In the genomic region with DNA sequence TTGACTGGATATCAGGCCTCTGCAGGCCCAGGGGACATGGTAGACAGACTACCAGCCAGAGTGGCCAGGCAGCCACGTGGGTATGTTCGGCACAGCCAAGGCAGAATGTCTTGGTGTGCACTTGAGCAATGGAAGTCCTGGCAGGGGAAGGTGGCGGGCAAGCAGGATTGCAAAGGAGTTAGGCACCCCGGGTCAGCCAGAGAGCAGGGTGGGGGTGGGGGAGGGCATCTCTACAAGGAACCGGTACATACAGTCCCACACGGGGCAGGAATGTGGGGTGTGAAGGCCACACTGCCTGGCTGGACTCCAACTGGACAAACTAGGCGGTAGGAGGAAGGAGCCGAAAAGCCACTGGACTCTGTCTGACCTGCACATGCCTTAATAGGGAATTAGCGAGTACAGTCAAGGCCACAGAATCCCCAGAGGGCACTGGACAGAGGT, we compare ENCODE assay signal across 15 mouse cellular contexts. TPM values are rescaled to one million over a fixed set of nuclear protein-coding genes. Genes with fewer than 3 reads are reported as not detected.
DNase-seq lines count a peak whose midpoint lies in the region; ATAC-seq and TF ChIP-seq lines count a peak whose summit lies in the region.
"Had no signal": no experiment of that assay in that cellular context is flagged by ENCODE, and none has a peak within 500 bp of the region (broad histone marks: within the 10 kb centered on the region; RNA-seq: fewer than 3 reads in every experiment).

No protein-coding gene starts in this region.

- H3K4me2 ChIP-seq in hindbrain, embryonic 12.5 days (replicated peaks) = no peak overlapping the region
- no peak overlapping the region for H3K4me2 ChIP-seq in hindbrain, embryonic 16.5 days (ENCODE audit: low read length)
- no peak overlapping the region for H3K4me2 ChIP-seq in intestine, postnatal 0 days (replicated peaks; ENCODE audit: low read depth)

- DNase-seq in adrenal gland, adult 2 months = peak; percentile 59
- DNase-seq in kidney, adult 8-10 months = peak; percentile 88 to 90
- DNase-seq in lung, postnatal 10 days = peak; percentile 37
- DNase-seq in right cerebral cortex, postnatal 14 days = no peak
- DNase-seq: cerebellum, postnatal 25 days; gastrocnemius, postnatal 14 days; thymus, postnatal 36 days had no signal

- no peaks in the 10 kb centered on the region for H3K36me3 ChIP-seq in hindbrain, embryonic 12.5 days
- H3K36me3 ChIP-seq in hindbrain, embryonic 16.5 days (ENCODE audit: control insufficient read depth, insufficient read depth, low read length) = no peaks in the 10 kb centered on the region
- no peaks in the 10 kb centered on the region for H3K36me3 ChIP-seq in intestine, postnatal 0 days (ENCODE audit: control insufficient read depth, insufficient read depth)

- no peak overlapping the region for H3K9ac ChIP-seq in hindbrain, embryonic 12.5 days
- no peak overlapping the region for H3K9ac ChIP-seq in hindbrain, embryonic 16.5 days (ENCODE audit: low read depth, low read length)
- no peak overlapping the region for H3K9ac ChIP-seq in intestine, postnatal 0 days (ENCODE audit: low read depth, low read length)

- ATAC-seq in hindbrain, embryonic 12.5 days (ENCODE audit: low FRiP score) = peak; percentile 18; the same call in 1 of the 2 replicates
- ATAC-seq in hindbrain, embryonic 16.5 days = no peak
- no peak for ATAC-seq in erythroid progenitor cell, adult 5-6 weeks (replicated peaks; ENCODE audit: low FRiP score, poor library complexity, severe bottlenecking)
- ATAC-seq in intestine, postnatal 0 days = no peak

- 82% methylated on average over 9 of the region's 9 CpGs for WGBS in hindbrain, embryonic 12.5 days
- WGBS in hindbrain, embryonic 16.5 days = 72% methylated on average over 9 of the region's 9 CpGs
- 78% methylated on average over 9 of the region's 9 CpGs for WGBS in intestine, postnatal 0 days

- H3K9me3 ChIP-seq in hindbrain, embryonic 12.5 days (replicated peaks) = no peaks in the 10 kb centered on the region
- H3K9me3 ChIP-seq in hindbrain, embryonic 16.5 days (ENCODE audit: control insufficient read depth, low read length) = no peaks in the 10 kb centered on the region
- H3K9me3 ChIP-seq in intestine, postnatal 0 days (ENCODE audit: control insufficient read depth) = no peaks in the 10 kb centered on the region

- TF ChIP-seq CTCF in intestine, postnatal 0 days (IDR thresholded peaks at IDR 0.05; ENCODE audit: low read depth) = no peak

- H3K4me3 ChIP-seq in hindbrain, embryonic 12.5 days = no peak overlapping the region
- H3K4me3 ChIP-seq in hindbrain, embryonic 16.5 days (ENCODE audit: low read length) = no peak overlapping the region
- no peak overlapping the region for H3K4me3 ChIP-seq in intestine, postnatal 0 days (ENCODE audit: low read depth, low read length)

- H3K27ac ChIP-seq in hindbrain, embryonic 12.5 days = no peak overlapping the region; the same call in 1 of the 2 replicates
- no peak overlapping the region for H3K27ac ChIP-seq in hindbrain, embryonic 16.5 days (ENCODE audit: low read depth, low read length)
- H3K27ac ChIP-seq in intestine, postnatal 0 days (ENCODE audit: low read depth, low read length) = no peak overlapping the region

- peaks cover 50% of the 10 kb centered on the region for H3K27me3 ChIP-seq in hindbrain, embryonic 12.5 days
- H3K27me3 ChIP-seq in hindbrain, embryonic 16.5 days (replicated peaks; ENCODE audit: control insufficient read depth, insufficient read depth, low read length) = peaks cover 23% of the 10 kb centered on the region
- peaks cover 26% of the 10 kb centered on the region for H3K27me3 ChIP-seq in intestine, postnatal 0 days (replicated peaks; ENCODE audit: control insufficient read depth, insufficient read depth, low read length)

- H3K4me1 ChIP-seq in hindbrain, embryonic 12.5 days = peaks cover 26% of the 10 kb centered on the region
- H3K4me1 ChIP-seq in hindbrain, embryonic 16.5 days (ENCODE audit: control insufficient read depth, insufficient read depth, low read depth, low read length) = peaks cover 11% of the 10 kb centered on the region
- no peaks in the 10 kb centered on the region; the same call in 1 of the 2 replicates for H3K4me1 ChIP-seq in intestine, postnatal 0 days (replicated peaks; ENCODE audit: control insufficient read depth, insufficient read depth, low read length)

RNA-seq across cellular contexts. Expression of a gene that starts 3.8 kb away (rescaled TPM):
- polyA plus RNA-seq in hindbrain, embryonic 12.5 days (2016; fragmentation: Nextera tagmentation; extraction: Ambion mirVana) = 0.07 TPM in 1 of 2 replicates, not detected in the other
- 0.06 TPM in 1 of 2 replicates, not detected in the other for polyA plus RNA-seq in hindbrain, embryonic 16.5 days (2015; fragmentation: Nextera tagmentation; extraction: Ambion mirVana)
- 1 to 10 TPM; 2.1 to 2.9 TPM for total RNA-seq in adrenal gland, adult 2 months (2021)
- 0.91 TPM in 2 replicates for polyA plus RNA-seq in adrenal gland, adult 2 months (2012; rRNA removed)
- total RNA-seq in erythroid progenitor cell, adult 5-6 weeks (2015; ENCODE audit: low replicate concordance) = not detected in 2 replicates
- not detected in 2 replicates for total RNA-seq in erythroid progenitor cell, adult 5-6 weeks (2017; ENCODE audit: low replicate concordance)
- 0.03 TPM in 1 of 2 replicates, not detected in the other for polyA plus RNA-seq in intestine, postnatal 0 days (2015; fragmentation: Nextera tagmentation; extraction: Ambion mirVana)
- polyA plus RNA-seq: heart, postnatal 0 days had no signal

RNA-seq across cellular contexts. Expression of a gene that starts 7.9 kb away (rescaled TPM):
- polyA plus RNA-seq in hindbrain, embryonic 12.5 days (2016; fragmentation: Nextera tagmentation; extraction: Ambion mirVana) = not detected in 2 replicates
- not detected in 2 replicates for polyA plus RNA-seq in hindbrain, embryonic 16.5 days (2015; fragmentation: Nextera tagmentation; extraction: Ambion mirVana)
- not detected for total RNA-seq in adrenal gland, adult 2 months (2021)
- polyA plus RNA-seq in adrenal gland, adult 2 months (2012; rRNA removed) = not detected in 2 replicates
- total RNA-seq in erythroid progenitor cell, adult 5-6 weeks (2015; ENCODE audit: low replicate concordance) = not detected in 2 replicates
- total RNA-seq in erythroid progenitor cell, adult 5-6 weeks (2017; ENCODE audit: low replicate concordance) = not detected in 2 replicates
- not detected in 2 replicates for polyA plus RNA-seq in intestine, postnatal 0 days (2015; fragmentation: Nextera tagmentation; extraction: Ambion mirVana)
- total RNA-seq: gastrocnemius, postnatal 14 days; midbrain, postnatal 0 days had no signal
- polyA plus RNA-seq: brain, embryonic 14.5 days; heart, postnatal 0 days; midbrain, postnatal 0 days had no signal

RNA-seq across cellular contexts. Expression of a gene that starts 47.7 kb away (rescaled TPM):
- polyA plus RNA-seq in hindbrain, embryonic 12.5 days (2016; fragmentation: Nextera tagmentation; extraction: Ambion mirVana) = not detected in 2 replicates
- not detected in 2 replicates for polyA plus RNA-seq in hindbrain, embryonic 16.5 days (2015; fragmentation: Nextera tagmentation; extraction: Ambion mirVana)
- not detected for total RNA-seq in adrenal gland, adult 2 months (2021)
- not detected in 2 replicates for polyA plus RNA-seq in adrenal gland, adult 2 months (2012; rRNA removed)
- total RNA-seq in erythroid progenitor cell, adult 5-6 weeks (2015; ENCODE audit: low replicate concordance) = not detected in 2 replicates
- total RNA-seq in erythroid progenitor cell, adult 5-6 weeks (2017; ENCODE audit: low replicate concordance) = not detected in 2 replicates
- polyA plus RNA-seq in intestine, postnatal 0 days (2015; fragmentation: Nextera tagmentation; extraction: Ambion mirVana) = not detected in 2 replicates
- total RNA-seq: gastrocnemius, postnatal 14 days; midbrain, postnatal 0 days had no signal
- polyA plus RNA-seq: brain, embryonic 14.5 days; heart, postnatal 0 days; limb, embryonic 14.5 days; midbrain, postnatal 0 days had no signal
